Mouse (Mus musculus): ENCODE results near the gene Nmnat3. TPM values are rescaled to one million over a fixed set of nuclear protein-coding genes. Genes with fewer than 3 reads are reported as not detected.

Gene Nmnat3
- total RNA-seq, 2 experiments from 2014 or later = 0.84 to 1.4 TPM

GRCm38 (mm10) chr9:98350318-98351144 is 63.3 kb downstream of the Nmnat3 start:
- DNase-seq (ENCODE audit: extremely low spot score in 1 of 2, low spot score in 1 of 2) = no peak

GRCm38 (mm10) chr9:98352332-98352731 is 65.1 kb downstream of the Nmnat3 start:
- no peak for DNase-seq (ENCODE audit: extremely low spot score in 1 of 2, low spot score in 1 of 2)

DNA sequence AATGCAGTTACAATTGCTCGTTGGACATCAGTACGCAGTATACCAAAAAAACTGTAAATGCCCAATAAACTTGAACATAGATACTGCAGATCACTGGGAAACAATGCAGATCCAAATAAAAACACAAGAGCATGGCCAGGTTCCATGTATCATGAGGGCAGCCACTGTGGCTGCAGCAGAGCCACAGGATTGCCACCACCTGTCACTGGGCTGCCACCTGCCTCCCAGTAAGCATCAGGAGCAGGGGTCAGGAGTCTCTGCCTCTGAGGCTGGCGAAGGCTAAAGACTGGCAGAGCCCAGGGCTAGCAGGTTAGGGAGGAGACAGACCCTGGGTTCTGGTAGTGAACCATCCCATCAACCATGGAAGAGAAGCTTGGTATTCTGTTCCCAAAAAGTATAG is 67.7 kb downstream of the Nmnat3 start:
- no peak for DNase-seq (ENCODE audit: extremely low spot score in 1 of 2, low spot score in 1 of 2)

- DNase-seq (ENCODE audit: extremely low spot score in 1 of 2, low spot score in 1 of 2) = no peak
Measured at GRCm38 (mm10) chr9:98361047-98361446, 73.8 kb downstream of the Nmnat3 start.

DNA sequence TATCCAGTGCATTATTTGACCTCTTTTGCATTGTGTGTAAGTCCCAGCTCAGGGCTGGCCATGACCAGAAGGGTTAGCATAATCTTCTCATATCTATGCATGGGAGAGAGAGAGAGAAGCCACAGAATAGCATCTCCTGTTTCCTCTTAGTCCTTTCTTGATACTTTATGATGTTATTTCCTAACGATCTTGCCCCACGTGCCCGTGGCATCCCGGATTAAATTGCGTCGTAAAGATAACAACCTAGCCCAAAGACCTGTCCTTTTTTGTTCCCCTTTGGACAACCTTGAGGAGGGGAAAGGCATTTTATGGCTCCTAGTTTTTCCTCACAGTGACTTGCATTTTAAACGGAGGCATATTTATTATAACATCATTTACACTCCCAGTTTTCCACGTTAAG is 78.8 kb downstream of the Nmnat3 start:
- no peak for DNase-seq (ENCODE audit: extremely low spot score in 1 of 2, low spot score in 1 of 2)

- DNase-seq (ENCODE audit: extremely low spot score in 1 of 2, low spot score in 1 of 2) = peak in 1 of 2 experiments; percentile 18
Measured at GRCm38 (mm10) chr9:98367333-98367962, 80.2 kb downstream of the Nmnat3 start.

DNA sequence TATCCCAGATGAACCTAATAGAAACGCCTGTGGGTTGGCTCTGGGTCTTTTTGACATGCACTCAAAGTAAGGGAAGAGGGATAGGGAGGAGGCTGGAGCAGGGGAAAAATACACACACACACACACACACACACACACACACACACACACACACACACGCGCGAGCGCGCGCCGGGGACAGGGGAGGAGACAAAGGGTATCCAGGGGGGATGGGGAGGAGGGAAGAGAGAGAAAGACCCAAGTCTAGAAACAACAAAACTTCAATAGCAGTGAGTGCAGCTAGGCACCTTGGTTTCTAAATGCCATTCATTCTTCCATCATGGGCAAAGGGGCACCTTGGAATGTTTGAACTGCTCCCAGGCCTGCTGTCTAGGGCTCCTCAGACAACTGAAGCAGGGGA is 82.5 kb downstream of the Nmnat3 start:
- no peak for DNase-seq (ENCODE audit: extremely low spot score in 1 of 2, low spot score in 1 of 2)

DNA sequence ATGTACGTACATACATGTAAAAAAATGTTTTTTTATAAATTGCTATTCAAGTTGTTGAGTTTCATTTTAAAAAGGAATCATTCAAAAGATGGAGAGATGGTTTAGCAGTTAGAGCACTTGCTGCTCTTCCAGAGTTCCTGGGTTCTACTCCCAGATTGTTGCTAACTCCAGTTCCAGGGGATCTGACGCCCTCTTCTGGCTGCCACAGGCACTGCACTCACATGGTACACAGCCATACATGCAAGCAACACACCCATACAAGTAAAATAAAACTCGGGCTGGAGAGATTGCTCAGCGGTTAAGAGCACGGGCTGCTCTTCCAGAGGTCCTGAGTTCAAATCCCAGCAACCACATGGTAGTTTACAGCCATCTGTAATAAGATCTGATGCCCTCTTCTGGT is 86.1 kb downstream of the Nmnat3 start:
- no peak for DNase-seq (ENCODE audit: extremely low spot score in 1 of 2, low spot score in 1 of 2)

DNA sequence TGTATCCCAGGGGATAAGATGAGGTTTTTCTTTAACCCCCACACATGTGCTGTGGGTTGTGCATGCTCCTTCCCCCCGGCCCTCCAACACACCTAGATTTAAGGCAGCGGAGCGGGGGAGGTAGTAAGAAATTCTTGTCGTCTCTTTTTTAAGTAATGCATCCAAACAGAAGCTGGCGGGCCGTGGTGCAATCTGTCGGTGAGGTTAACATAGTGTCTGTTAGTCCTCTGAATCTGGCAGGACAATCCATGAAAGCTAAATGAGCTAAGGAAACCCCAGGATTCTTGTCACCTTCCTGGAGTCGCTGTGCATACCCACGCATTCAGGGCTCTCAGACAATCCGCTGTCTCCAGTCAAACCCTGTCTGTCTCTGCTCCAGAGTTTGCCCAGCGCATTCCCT is 87.7 kb downstream of the Nmnat3 start:
- no peak for DNase-seq (ENCODE audit: extremely low spot score in 1 of 2, low spot score in 1 of 2)

- no peak for DNase-seq (ENCODE audit: extremely low spot score in 1 of 2, low spot score in 1 of 2)
Measured at GRCm38 (mm10) chr9:98375329-98376170, 88.3 kb downstream of the Nmnat3 start.

DNA sequence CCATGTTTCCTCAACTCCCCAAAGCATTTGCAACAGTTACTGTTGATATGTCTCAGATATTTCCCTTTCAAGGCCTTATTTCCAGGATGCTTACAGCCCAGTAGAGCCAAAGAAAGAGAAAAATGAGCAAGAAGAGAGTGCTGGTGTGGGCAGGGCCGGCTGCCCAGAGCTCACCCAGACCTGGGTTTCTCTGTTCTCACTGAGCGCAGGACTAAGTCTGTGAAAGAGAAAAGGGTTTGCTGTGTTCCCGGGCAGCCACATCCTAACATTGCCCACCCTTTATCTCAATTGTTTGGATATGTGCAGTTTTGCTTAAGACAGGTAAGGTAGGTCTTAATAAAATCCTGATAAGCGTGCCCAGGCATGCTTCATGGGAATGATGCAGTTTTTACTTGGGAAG is 92.5 kb downstream of the Nmnat3 start:
- DNase-seq (ENCODE audit: extremely low spot score in 1 of 2, low spot score in 1 of 2) = no peak

DNA sequence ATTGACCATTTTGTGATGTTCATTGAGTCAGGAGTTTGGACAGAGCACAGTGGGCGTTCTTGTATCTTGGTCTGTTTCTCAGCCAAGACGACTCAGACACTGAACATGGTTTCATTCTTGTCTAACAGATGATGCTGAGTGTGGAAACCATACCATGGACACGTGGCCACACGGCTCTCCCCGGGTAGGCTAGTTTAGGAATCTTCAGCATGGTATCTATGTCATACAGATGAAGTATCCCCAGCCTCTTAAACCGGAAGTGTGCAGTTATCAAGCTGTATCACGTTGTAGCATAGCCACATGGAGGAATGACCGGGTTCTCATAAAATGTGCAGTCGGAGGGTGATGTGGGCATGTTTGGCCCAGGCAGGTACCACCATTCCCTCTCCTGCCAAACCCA is 93.4 kb downstream of the Nmnat3 start:
- no peak for DNase-seq (ENCODE audit: extremely low spot score in 1 of 2, low spot score in 1 of 2)

DNA sequence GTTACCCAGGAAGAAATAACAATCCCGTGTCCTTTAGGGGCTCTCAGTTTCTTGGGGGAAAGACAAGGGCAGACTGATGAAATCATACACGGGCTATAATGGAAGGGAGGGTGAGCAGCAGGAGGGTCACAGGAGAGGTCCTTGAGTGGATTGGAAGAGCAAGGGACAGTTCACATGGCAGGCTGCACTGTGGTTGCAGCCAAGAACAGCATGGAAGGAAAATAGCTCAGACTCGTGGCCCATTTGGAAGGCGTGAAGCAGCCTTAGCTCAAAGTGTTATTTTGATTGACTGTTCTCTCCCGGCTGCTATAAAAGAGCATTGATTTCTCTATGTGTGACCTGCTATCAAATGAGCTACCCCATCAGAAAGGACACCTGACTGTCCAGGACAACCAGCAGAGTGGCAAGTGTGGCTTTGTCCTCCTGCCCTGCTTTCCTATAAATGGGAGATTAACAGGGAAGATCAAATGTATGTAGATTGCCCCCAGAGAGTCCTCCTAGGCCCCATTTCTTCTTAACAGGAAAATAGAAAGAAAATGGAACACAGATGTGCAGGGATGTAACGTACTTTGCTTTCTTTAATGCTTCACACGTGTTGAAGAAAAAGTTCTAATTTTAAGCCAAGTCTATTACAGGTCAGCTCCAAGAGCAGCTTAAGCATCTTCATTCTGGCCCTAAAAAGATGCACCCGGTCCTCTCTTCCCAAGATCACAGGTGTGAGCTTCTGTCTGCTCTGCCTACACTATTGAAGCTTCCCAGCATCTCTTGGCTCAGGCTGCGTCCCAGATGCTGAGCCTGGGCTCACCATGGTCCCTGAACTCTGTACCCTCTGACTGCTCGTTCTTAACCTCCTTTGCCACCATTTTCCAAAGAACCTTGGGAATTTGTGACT is 100.8 kb downstream of the Nmnat3 start:
- no peak for DNase-seq (ENCODE audit: extremely low spot score in 1 of 2, low spot score in 1 of 2)

DNA sequence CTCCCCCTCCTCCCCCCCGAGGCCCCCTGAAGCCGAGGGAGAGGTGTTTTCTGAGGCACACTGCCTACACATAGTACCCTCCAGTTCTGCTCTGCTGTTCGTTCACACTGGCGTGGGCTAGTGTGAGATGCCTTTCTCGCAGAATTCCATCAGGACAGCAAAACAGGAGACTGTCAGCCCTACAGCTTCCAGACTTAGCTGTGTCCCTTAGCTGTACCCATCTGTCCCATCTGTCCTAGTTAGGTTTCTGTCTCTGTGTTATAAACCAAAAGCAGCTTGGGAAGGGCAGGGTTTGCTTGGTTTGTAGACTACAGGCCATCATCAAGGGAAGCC is 101.4 kb downstream of the Nmnat3 start:
- no peak for DNase-seq (ENCODE audit: extremely low spot score in 1 of 2, low spot score in 1 of 2)

GRCm38 (mm10) chr9:98393496-98393895 is 106.3 kb downstream of the Nmnat3 start:
- no peak for DNase-seq (ENCODE audit: extremely low spot score in 1 of 2, low spot score in 1 of 2)

DNA sequence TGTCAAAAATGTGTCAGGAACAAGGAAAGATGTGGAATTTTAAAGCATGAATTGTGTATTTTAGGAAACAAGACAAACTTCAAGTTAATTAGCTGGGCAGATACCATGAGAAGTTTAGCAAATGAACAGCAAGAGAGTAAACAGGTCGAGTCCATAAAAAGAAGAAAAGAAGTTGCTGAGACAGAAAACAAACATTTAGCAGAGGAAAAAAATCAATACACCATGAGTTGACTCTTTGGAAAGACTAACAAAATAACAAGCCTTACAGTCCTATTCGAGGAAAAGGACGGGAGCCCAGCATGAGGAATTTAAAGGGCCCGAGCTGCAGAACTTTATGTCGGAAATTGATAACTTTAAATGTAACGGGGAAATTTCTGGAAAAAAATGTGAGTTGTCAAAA is 110.0 kb downstream of the Nmnat3 start:
- DNase-seq (ENCODE audit: extremely low spot score in 1 of 2, low spot score in 1 of 2) = no peak

- DNase-seq (ENCODE audit: extremely low spot score in 1 of 2, low spot score in 1 of 2) = no peak
Measured at GRCm38 (mm10) chr9:98397866-98398265, 110.6 kb downstream of the Nmnat3 start.

DNA sequence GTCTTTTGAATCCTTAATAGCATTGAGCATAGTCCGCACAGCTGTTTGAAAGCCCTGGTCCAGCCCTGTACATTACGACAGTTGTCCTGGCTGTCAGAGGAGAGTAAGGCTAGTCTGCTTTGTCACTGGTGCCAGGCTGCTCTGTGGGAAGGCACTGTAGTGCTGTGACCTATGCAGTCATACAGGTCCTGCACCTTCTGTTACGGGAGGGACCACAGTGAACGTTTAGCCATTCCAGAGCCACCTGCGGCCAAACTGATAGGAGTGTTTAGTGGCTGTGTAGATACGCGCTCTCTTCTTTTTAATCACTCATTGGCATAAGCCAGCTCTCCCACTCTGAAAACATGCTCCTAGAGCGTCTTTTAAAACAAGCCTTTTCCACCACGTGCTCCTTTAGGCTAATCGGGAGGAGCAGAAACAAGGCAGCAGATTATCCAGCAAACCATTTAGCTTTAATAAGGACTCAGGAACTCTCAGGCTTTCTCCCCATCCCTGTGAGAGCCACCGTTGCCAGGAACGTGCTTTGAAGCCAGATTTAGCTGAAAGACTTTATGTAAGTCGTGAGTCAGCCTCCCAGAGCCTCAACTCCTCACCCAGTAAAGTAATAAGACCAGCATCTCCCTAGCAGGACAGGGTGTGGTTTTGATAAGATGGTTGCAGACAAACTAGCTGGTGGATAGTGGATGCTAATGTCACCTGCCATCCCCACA is 113.1 kb downstream of the Nmnat3 start:
- DNase-seq (ENCODE audit: extremely low spot score in 1 of 2, low spot score in 1 of 2) = peak in 1 of 2 experiments; percentile 17

- DNase-seq (ENCODE audit: extremely low spot score in 1 of 2, low spot score in 1 of 2) = no peak
Measured at GRCm38 (mm10) chr9:98401611-98402010, 114.4 kb downstream of the Nmnat3 start.

- no peak for DNase-seq (ENCODE audit: extremely low spot score in 1 of 2, low spot score in 1 of 2)
Measured at GRCm38 (mm10) chr9:98407771-98408170, 120.5 kb downstream of the Nmnat3 start.
